ENCODE assay signal across 12 mouse cellular contexts in the genomic region with DNA sequence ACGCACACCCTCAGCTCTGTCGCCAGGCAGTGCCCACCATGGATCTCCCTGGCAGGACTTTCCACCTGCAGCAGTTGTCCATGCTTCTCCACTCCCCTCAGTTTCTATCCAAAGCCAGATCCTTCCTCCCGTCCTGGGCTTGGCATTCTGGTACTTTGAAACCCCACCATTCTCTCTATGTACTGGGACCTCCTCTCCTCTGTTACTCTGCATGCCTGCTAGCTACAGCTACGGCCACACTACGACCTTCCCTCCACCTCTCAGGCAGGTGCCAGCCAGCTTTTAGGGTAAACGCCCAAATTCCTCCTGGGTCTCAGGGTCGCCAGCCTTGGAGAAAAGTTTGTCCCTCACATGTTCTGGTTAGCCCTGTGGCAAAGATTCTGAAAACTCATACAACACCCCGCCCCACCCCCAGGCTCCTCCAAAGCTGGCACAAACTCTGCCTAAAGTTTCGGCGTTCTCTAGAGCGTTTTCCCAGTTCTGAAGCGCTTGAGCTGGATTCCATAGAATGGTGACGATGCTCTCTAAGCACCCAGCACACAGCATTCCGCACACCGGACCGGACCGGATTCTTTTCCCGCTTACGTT. TPM values are rescaled to one million over a fixed set of nuclear protein-coding genes. Genes with fewer than 3 reads are reported as not detected.
DNase-seq lines count a peak whose midpoint lies in the region; ATAC-seq lines count a peak whose summit lies in the region.
"Had no signal": no experiment of that assay in that cellular context is flagged by ENCODE, and none has a peak within 500 bp of the region (broad histone marks: within the 10 kb centered on the region; RNA-seq: fewer than 3 reads in every experiment).

No protein-coding gene starts in this region.

- no peak overlapping the region for H3K9ac ChIP-seq in heart, embryonic 14.5 days (ENCODE audit: low read length)
- H3K9ac ChIP-seq in hindbrain, embryonic 15.5 days, result no peak overlapping the region

- DNase-seq in heart, adult 8-10 months (ENCODE audit: low spot score), result no peak
- peak; percentile 9 for DNase-seq in embryo, embryonic 9.5 days (ENCODE audit: extremely low spot score)
- peak; percentile 23 for DNase-seq in neural tube, embryonic 10.5 days (ENCODE audit: extremely low spot score, low spot score)
- DNase-seq in urinary bladder, postnatal 36 days (ENCODE audit: low spot score in 2 of 2), result no peak
- no peak for DNase-seq in thymus, postnatal 14 days
- DNase-seq in gastrocnemius, adult 8-10 months (ENCODE audit: low spot score in 2 of 2), result no peak
- DNase-seq: cerebellum, adult 11 months; gastrocnemius, postnatal 14 days had no signal

- peak overlapping the region; percentile 2 to 32; a peak in 2 of 4 replicates for H3K4me3 ChIP-seq in heart, embryonic 14.5 days (ENCODE audit: control insufficient read depth in 1 of 2, insufficient read depth in 1 of 2, low read depth in 1 of 2, low read length in 2 of 2)
- no peak overlapping the region for H3K4me3 ChIP-seq in hindbrain, embryonic 15.5 days

- H3K36me3 ChIP-seq in heart, embryonic 14.5 days (ENCODE audit: control insufficient read depth, insufficient read depth, low read length), result no peaks in the 10 kb centered on the region
- no peaks in the 10 kb centered on the region for H3K36me3 ChIP-seq in hindbrain, embryonic 15.5 days

- peak overlapping the region; percentile 63 for H3K4me2 ChIP-seq in heart, embryonic 14.5 days (ENCODE audit: low read length)
- H3K4me2 ChIP-seq in hindbrain, embryonic 15.5 days, result peak overlapping the region; percentile 59

- ATAC-seq in heart, embryonic 14.5 days (ENCODE audit: insufficient number of reproducible peaks, insufficient read depth, low FRiP score, low read depth), result no peak
- ATAC-seq in hindbrain, embryonic 15.5 days (ENCODE audit: low FRiP score, low read depth), result no peak

- H3K27ac ChIP-seq in heart, embryonic 14.5 days (replicated peaks in 1 of 2; ENCODE audit: control insufficient read depth in 1 of 2, insufficient read depth in 1 of 2, low read depth in 2 of 2, low read length in 2 of 2), result no peak overlapping the region
- H3K27ac ChIP-seq in hindbrain, embryonic 15.5 days (replicated peaks), result no peak overlapping the region

- no peaks in the 10 kb centered on the region for H3K9me3 ChIP-seq in heart, embryonic 14.5 days (ENCODE audit: control insufficient read depth, low read length)
- H3K9me3 ChIP-seq in hindbrain, embryonic 15.5 days, result no peaks in the 10 kb centered on the region

- WGBS in heart, embryonic 14.5 days, result 6% methylated on average over 19 of the region's 19 CpGs
- WGBS in hindbrain, embryonic 15.5 days, result 4% methylated on average over 19 of the region's 19 CpGs

- H3K4me1 ChIP-seq in heart, embryonic 14.5 days (ENCODE audit: control insufficient read depth in 2 of 2, insufficient read depth in 2 of 2, low read length in 2 of 2), result peaks cover 0 to 9% of the 10 kb centered on the region in 2 experiments; a peak in 3 of 4 replicates
- peaks cover 12% of the 10 kb centered on the region for H3K4me1 ChIP-seq in hindbrain, embryonic 15.5 days (replicated peaks)

- H3K27me3 ChIP-seq in heart, embryonic 14.5 days (ENCODE audit: control insufficient read depth, insufficient read depth, low read length), result peaks cover 50% of the 10 kb centered on the region
- peaks cover 50% of the 10 kb centered on the region for H3K27me3 ChIP-seq in hindbrain, embryonic 15.5 days

RNA-seq across cellular contexts. Expression of a gene that starts 0.6 kb away (rescaled TPM):
- polyA plus RNA-seq in heart, embryonic 14.5 days (2014; fragmentation: Nextera tagmentation; extraction: Ambion mirVana), result not detected in 2 replicates
- total RNA-seq in heart, adult 8-10 months (2022), result under 1 TPM in 3 of 4 experiments, not detected in 1; 0.19 to 0.49 (median 0.31) TPM
- 0.09 TPM in 2 replicates for polyA plus RNA-seq in hindbrain, embryonic 15.5 days (2015; fragmentation: Nextera tagmentation; extraction: Ambion mirVana)
- total RNA-seq in gastrocnemius, adult 8-10 months (2022), result under 1 TPM in 2 of 4 experiments, not detected in 2; 0.35 to 0.80 TPM
- total RNA-seq: gastrocnemius, postnatal 14 days; megakaryocyte progenitor cell, adult 5-6 weeks; MEL had no signal

Comparison
In these comparisons a context has a peak if more than half of its experiments do, and no peak if none do; other contexts are left out.
1. DNase-seq: peak in embryo, embryonic 9.5 days (single experiment) and neural tube, embryonic 10.5 days (single experiment); none in heart, adult 8-10 months (single experiment), urinary bladder, postnatal 36 days (0 of 2), thymus, postnatal 14 days (single experiment) and gastrocnemius, adult 8-10 months (0 of 2).